Mouse (Mus musculus): ENCODE results near the gene Olfr170. TPM values are rescaled to one million over a fixed set of nuclear protein-coding genes. Genes with fewer than 3 reads are reported as not detected.
"Not testable (repeated sequence)": the region's sequence is repeated elsewhere in the genome, so short reads cannot be mapped to it uniquely, and the experiment has no call there.

The Olfr170 gene
- not detected for total RNA-seq (2022)

- DNase-seq (ENCODE audit: low spot score in 2 of 2) = not testable (repeated sequence)
Measured at GRCm38 (mm10) chr16:19611782-19612181, at the start of gene Olfr170. TSS of gene Olfr170 (minus strand) at chr16:19611882.

GRCm38 (mm10) chr16:19629816-19630215, 18.1 kb upstream of the Olfr170 start, which contains the start of gene Olfr171:
TSS of gene Olfr171 (minus strand) at chr16:19629916.
- no peak for DNase-seq (ENCODE audit: low spot score in 2 of 2)

- no peak for DNase-seq (ENCODE audit: low spot score in 2 of 2)
Measured at GRCm38 (mm10) chr16:19603166-19603565, 8.5 kb downstream of the Olfr170 start.

DNA sequence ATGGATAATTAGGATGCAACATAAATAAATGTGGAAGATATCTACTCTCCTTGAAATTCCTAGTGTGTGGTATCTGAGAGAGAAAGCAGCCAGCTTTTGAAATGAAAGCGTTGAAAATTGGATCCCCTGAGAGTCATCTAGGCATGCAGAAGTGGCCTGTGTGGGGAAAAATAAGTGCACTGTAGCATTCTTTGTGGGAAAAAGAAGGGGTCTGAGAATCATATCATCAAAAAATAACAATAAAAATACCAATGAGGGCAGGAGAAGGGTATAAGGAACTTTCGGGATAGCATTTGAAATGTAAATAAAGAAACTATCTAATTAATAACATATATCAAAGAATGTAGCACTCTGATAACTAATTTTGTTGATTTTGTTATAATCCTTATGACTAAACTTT, 40.0 kb downstream of the Olfr170 start, which contains the start of gene Olfr169:
TSS of gene Olfr169 (minus strand) at position 101 of the 400 bp plus-strand sequence.
- DNase-seq (ENCODE audit: low spot score in 2 of 2) = not testable (repeated sequence)

Other genes with a start within 250 kb of the Olfr170 start
- not detected for gene Olfr165, start 188.7 kb downstream of the Olfr170 start, total RNA-seq (2022)
- gene Olfr166, start 128.2 kb downstream of the Olfr170 start, total RNA-seq (2022) = not detected
- not detected for gene Olfr167, start 89.6 kb downstream of the Olfr170 start, total RNA-seq (2022)
- not detected for gene Olfr168, start 76.3 kb downstream of the Olfr170 start, total RNA-seq (2022)
- gene Olfr169, start 40.1 kb downstream of the Olfr170 start, total RNA-seq (2022) = not detected
- not detected for gene Olfr171, start 18.0 kb upstream of the Olfr170 start, total RNA-seq (2022)
- gene Lamp3, start 94.5 kb upstream of the Olfr170 start, total RNA-seq (2022) = under 1 TPM in 1 of 4 experiments, not detected in 3; 0.16 TPM
- 1 to 10 TPM in 1 of 4 experiments, under 1 TPM in 3; 0.37 to 1.5 (median 0.71) TPM for gene B3gnt5, start 148.3 kb upstream of the Olfr170 start, total RNA-seq (2022)